Mouse (Mus musculus) heart, postnatal 36 days (tissue): ENCODE data around the gene Nps. TPM values are rescaled to one million over a fixed set of nuclear protein-coding genes. Genes with fewer than 3 reads are reported as not detected.
"Not testable (repeated sequence)": the region's sequence is repeated elsewhere in the genome, so short reads cannot be mapped to it uniquely, and the experiment has no call there.

Experiments used
- DNase-seq, 2 experiments: peaks; one replicate each; pipeline ENCODE4 v3.0.0; 2021 to 2022
- intact Hi-C: fragments of 180-260 bp; cut with DNase I; formaldehyde crosslinking; loops from one replicate; pipeline ENCODE4 v1.15.1; 2025
- total RNA-seq, 2 experiments: library from RNA; stranded (reverse); gene quantifications; 2 replicates each; pipeline ENCODE4 v1.2.3; 2021

Nps gene
- not detected for total RNA-seq

DNA sequence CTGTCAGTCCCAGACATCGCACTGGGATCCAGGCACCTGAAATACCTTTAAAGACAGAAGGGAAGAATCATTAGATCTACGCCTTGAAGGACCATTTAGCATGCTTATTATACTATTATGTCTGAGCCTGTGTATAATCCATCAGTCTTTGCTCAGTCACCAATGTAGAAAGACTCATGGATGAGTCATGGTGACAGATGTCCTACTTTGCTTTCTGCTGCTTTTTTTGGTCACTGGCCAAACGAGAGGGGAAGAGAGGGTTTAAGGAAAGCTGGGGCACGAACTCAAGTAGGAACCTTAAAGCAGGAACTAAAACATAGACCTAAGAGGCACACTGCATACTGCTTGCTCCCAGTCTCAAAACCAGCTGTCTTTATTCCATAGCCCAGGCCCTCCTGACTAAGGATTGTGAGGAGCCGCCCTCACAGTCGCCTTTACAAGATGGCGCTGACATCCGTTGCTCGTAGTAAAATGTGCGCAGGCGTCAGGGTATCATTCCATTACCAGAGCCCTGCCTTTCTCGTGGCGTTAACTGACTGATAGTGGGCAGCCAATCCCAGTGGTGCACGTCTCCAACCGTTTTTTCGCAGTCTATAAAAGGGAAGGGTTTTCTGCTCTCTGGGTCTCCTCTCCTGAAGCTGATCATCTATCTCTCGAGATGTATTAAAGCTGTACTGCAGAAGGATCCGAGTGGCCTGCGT lies at the start of gene Nps:
Nps (plus strand) TSS at position 651 of the 701 bp plus-strand sequence.
- DNase-seq, intact Hi-C loops: not testable (repeated sequence)

GRCm38 (mm10) chr7:135208947-135209567 lies 49.4 kb upstream of the Nps start:
- intact Hi-C loops: no loop called here
- no peak for DNase-seq

- intact Hi-C loops: no loop called here
- DNase-seq: no peak
Measured at GRCm38 (mm10) chr7:135210296-135210695, 48.2 kb upstream of the Nps start.

GRCm38 (mm10) chr7:135210831-135211230 lies 47.7 kb upstream of the Nps start:
- no peak for DNase-seq
- intact Hi-C loops: no loop called here

GRCm38 (mm10) chr7:135212505-135212904 lies 46.0 kb upstream of the Nps start:
- intact Hi-C loops: no loop called here
- DNase-seq: peak; percentile 19 to 22

- no peak for DNase-seq
- intact Hi-C loops: no loop called here
Measured at GRCm38 (mm10) chr7:135221475-135221874, 37.0 kb upstream of the Nps start.

DNA sequence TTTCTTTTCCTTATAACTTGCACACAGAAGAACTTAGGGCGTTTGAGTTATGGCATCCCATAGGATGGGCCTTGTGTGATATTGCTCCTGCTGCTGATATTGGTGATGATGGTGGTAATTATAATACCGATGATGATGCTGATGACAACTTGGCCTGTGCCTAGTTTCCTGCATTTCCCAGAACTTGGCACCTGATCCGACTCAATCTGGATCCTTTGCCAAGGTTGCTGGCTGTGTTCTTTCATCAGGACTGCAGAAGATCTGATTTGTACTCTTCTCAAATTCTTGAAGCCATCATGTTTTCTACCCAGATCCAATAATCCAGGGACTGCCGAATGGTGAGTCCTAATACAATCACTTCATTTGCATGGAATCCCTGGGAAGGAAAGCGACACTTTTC lies 32.5 kb upstream of the Nps start:
- intact Hi-C loops: no loop called here
- no peak for DNase-seq

DNA sequence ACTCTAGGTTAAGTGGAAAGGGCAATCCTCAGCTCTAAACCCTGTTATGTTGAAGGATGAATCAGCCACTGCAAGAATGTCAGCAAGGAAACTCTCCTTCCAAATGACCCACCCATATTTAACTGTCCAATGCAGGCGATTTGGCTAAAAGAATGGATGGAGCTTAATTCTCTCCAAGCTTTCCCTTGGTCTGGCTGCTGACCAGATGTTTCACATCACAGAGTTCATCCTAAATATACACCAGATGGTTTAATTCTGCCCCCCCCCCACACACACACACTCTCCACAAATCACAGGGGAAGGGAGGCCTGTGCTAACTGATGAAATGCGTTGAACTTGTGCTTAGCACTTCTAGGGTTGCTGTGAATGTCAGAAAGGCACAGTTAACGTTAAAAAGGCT lies 21.4 kb upstream of the Nps start:
- no peak for DNase-seq
- intact Hi-C loops: no loop called here

GRCm38 (mm10) chr7:135239441-135239840 lies 19.1 kb upstream of the Nps start:
- no peak for DNase-seq
- intact Hi-C loops: no loop called here

DNA sequence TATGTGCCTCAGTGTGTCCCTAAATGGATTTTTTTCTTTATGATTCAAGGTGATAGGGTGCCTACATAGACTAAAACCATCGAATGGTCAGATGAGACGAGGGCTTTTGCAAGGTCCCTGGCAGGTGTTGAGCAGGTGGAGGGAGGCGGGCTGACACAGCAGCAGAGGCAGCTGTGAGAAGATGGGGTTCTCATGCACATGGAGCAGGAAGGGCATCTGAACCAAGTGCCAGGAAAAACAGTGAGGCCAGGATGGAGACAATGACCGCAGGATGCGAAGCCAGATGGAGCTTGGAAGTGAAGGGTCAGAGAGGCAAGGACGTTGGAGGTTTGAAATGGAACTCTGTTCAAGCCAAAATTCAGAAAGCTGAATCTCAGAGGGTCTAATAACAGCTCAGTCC lies 18.5 kb upstream of the Nps start:
- intact Hi-C loops: no loop called here

GRCm38 (mm10) chr7:135240636-135241035 lies 17.9 kb upstream of the Nps start:
- DNase-seq: peak in 1 of 2 experiments; percentile 14

More for the DNA sequence above, 18.5 kb upstream of the Nps start:
- no peak for DNase-seq

GRCm38 (mm10) chr7:135244171-135244880 lies 14.2 kb upstream of the Nps start:
- DNase-seq: no peak
- intact Hi-C loops: no loop called here

More at GRCm38 (mm10) chr7:135240636-135241035, 17.9 kb upstream of the Nps start:
- intact Hi-C loops: no loop called here

- DNase-seq: no peak
- intact Hi-C loops: no loop called here
Measured at GRCm38 (mm10) chr7:135246386-135246785, 12.1 kb upstream of the Nps start.

- DNase-seq: no peak
- intact Hi-C loops: no loop called here
Measured at GRCm38 (mm10) chr7:135253249-135253648, 5.3 kb upstream of the Nps start.

- intact Hi-C loops: no loop called here
- DNase-seq: no peak
Measured at GRCm38 (mm10) chr7:135254423-135254822, 4.1 kb upstream of the Nps start.

- DNase-seq: no peak
- intact Hi-C loops: no loop called here
Measured at GRCm38 (mm10) chr7:135271011-135271410, 12.5 kb downstream of the Nps start.

- intact Hi-C loops: no loop called here
- no peak for DNase-seq
Measured at GRCm38 (mm10) chr7:135283212-135283611, 24.7 kb downstream of the Nps start.

DNA sequence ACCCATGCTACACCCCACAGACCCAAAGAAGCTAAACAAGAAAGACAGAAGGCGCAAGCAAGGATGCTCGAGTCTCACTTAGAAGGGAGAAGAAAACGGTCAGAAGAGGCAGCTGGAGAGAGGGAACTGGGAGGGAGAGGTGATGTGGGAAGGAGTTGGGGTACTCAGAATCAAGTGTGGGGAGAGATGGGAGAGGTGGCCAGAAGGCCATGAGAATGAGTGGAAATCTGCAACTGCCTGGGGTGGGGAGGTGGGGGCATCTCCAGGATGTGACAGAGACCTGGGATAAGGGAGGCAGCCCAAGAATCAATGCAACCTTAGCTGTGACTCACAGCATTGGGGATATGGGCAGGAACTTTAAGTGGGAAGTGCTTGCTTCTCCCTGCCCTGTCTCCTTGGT lies 31.5 kb downstream of the Nps start:
- intact Hi-C loops: loop anchor here (10.0 kb wide), 1 partner anchor 315 kb away; no protein-coding TSS in a partner anchor
- DNase-seq: no peak

- peak; percentile 15 for DNase-seq
- intact Hi-C loops: loop anchor here (10.0 kb wide), 1 partner anchor 313 kb away; no protein-coding TSS in a partner anchor
Measured at GRCm38 (mm10) chr7:135291646-135292236, 33.2 kb downstream of the Nps start.

DNA sequence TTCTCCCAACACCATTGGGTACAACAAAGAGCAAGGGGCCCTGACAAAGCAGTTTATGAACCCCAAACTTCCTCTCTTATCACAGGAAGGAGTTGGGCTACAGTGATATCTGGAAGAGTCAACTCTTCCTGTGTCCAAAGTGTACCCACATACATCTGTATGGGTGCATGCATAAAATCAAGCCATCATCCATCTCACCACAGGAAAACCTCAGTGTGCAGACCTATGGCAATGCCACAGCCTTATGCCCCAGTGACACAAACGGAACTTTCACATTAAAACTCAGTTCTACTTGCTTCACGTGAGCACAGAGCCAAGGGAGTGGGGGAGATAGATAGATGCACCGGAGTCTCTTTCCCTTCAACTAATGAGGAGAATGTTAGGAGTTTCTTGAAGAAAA lies 36.0 kb downstream of the Nps start:
- intact Hi-C loops: loop anchor here (10.0 kb wide), 1 partner anchor 310 kb away; no protein-coding TSS in a partner anchor
- no peak for DNase-seq

DNA sequence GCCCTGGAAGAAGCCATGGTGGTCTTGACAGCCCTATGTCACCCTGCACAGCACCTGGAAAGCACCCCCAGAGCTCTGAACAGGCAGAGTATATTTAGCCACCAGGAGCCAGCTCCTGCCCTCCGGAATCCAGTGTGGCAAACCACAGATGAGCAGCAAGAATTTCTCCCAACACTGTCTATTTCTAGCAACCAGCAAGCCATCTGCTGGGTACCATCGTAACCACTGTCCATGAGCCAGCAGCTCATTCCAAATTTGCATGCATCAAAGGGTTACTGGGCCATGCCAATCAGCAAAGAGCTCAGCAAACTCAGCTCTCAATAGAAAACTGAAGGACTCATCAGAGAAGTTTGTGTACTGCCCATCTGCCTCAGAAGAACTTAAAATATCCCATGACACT lies 46.0 kb downstream of the Nps start:
- intact Hi-C loops: no loop called here
- no peak for DNase-seq
